Mouse (Mus musculus): ENCODE data around the gene Slc25a47. TPM values are rescaled to one million over a fixed set of nuclear protein-coding genes. Genes with fewer than 3 reads are reported as not detected.

The Slc25a47 gene
- not detected for polyA plus RNA-seq (2014; fragmentation: Illumina TruSeq; extraction: RNeasy Lipid Tissue Mini Kit (QIAGEN cat#74804); ENCODE audit: low read depth, low replicate concordance)

DNA sequence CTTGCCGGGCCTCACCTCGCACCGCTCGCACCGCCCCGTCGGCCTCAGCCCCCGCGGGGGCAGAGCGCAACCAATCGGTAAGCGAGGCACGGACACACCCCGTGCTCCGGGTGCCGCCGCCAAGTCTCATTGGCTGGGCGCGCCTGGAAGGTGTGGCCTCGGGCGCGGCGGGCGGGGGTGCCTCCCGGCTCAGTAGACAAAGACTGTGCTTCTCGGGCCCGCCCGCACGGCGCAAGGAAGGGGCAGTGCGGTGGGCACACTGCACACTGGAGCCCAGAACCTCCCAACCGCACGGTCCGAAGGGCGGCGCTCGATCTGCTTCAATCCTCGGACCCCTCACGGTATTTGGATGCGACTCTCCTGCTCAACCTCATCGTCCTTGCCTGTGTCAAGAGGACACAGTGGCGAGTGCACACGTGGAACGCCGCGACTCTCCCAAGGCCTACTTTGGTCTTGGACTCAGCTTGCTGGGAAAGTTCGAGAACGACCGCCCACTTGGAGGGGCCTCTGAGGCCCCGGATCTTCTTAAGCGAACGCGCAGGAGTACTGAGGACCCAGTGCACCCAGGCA, at the start of gene Slc25a47, which contains the start of gene Slc25a29:
TSS of gene Slc25a47 (plus strand) at position 207 of the 570 bp plus-strand sequence.
TSS of gene Slc25a29 (minus strand) at position 44 of the 570 bp plus-strand sequence.

DNA sequence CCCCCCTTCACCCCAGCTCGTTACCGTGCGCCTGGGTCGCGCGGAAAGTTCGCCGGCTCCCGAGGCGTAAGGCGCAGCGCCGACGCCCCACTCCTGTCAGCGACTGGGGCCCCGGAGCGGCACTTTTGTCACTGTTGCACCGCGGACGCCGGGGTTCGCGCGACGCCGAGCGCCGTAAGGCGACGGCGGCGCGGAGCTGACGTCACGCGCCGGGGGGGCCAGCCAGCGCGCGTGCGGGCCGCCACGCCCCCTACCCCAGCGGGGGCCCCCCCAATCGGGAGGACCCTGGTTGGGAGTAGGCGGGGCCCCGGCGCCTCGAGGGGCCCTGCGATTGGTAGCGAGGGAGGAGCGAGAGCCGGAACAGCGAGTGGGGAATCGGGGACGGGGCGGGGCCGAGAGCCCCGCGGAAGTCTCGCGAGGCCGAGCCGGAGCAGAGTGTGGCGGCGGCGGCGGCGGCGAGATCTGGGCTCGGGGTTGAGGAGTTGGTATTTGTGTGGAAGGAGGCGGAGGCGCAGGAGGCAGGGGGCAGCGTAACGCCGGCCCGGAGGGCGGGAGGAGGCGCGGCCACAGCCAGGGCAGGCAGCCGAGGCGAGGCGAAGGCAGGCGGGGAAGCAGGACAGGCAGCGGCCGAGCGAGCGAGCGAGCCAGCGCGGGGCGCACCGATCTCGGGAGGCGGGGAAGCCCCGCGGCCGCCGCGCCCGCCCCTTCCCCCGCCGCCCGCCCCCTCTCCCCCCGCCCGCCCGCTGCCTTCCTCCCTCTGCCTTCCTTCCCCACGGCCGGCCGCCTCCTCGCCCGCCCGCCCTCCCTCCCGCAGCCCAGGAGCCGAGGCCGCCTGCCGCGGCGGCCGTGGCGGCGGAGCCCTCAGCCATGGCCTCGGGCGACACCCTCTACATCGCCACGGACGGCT, 43.0 kb upstream of the Slc25a47 start, which contains the start of gene Yy1:
TSS of gene Yy1 (plus strand) at position 428 of the 907 bp plus-strand sequence.

DNA sequence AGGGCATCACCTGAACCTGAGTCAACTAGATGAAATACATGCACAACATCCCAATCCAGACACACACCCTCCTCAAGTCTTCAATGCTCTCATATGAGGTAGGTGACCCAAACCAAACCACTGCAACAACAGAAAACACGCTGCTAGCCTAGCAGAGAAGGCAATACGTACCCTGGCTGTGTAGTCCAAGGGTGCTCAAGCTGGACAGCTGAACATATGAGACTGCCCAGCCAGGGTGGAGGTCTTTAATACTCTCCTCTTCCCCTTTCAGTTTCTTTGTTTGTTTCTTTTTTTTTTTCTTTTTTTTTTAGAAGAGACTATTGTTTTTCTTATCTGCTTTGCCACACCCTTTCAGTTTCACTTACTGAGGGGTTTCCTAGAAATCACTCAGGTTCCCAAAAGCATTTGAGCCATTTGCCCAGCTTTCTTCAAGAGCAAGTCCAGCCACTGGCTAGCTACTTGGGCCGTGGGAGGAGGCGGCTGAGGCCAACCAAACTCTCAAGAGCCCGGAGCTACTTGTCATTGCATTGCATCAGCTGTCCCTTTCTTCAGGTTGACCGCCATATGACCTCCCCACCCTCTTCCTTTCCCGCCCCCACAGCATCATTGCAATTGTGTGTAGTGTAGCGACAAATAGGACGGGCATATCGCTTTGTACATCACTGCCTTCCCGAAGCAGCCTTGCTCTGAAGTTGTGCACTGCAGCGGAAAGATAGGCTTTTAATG, 57.3 kb downstream of the Slc25a47 start, which contains the start of gene Wdr25:
TSS of gene Wdr25 (plus strand) at position 643 of the 726 bp plus-strand sequence.

DNA sequence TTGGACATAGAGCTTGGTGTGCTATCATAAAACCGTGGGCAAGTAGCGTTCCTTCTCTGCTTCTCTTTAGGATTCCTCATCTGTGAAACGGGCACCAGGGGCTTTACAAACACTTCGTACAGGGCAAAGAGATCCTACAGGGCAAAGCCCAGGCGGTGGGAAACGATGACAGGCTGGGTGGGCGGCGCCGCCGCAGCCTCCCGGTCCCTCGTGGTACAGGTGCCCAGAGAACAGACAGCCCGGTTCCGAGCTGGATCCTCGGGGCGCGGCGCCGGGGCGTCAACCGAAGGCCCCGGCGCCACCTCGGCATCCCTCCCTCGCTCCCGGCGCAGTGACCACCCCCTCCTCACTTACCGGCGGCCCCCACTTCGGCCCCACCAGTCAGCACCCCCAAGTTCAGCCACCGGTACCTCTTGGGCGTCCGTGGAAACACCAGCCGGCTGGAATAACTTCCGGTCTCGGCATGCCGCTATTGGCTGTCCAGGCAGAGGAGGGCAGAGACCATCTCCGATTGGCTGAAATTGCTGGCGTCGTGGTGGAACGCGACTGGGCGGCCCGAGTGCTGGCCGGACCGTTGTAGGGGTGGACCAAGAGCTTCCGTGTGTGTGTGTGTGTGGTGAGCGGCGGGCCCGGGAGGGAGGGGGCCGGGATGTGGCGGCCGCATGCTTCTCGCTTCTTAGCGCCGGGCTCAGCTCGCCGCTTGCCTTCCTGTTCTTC, 58.0 kb downstream of the Slc25a47 start, which contains the start of gene Wars:
TSS of gene Wars (minus strand) at position 460 of the 717 bp plus-strand sequence.

Other genes with a start within 250 kb of the Slc25a47 start
- gene Degs2, start 133.7 kb upstream of the Slc25a47 start, polyA plus RNA-seq (2014; fragmentation: Illumina TruSeq; extraction: RNeasy Lipid Tissue Mini Kit (QIAGEN cat#74804); ENCODE audit: low read depth, low replicate concordance): 0.61 TPM
- 56.5 TPM for gene Yy1, start 43.1 kb upstream of the Slc25a47 start, polyA plus RNA-seq (2014; fragmentation: Illumina TruSeq; extraction: RNeasy Lipid Tissue Mini Kit (QIAGEN cat#74804); ENCODE audit: low read depth, low replicate concordance)
- not detected for gene Slc25a29, start 163 bp upstream of the Slc25a47 start, polyA plus RNA-seq (2014; fragmentation: Illumina TruSeq; extraction: RNeasy Lipid Tissue Mini Kit (QIAGEN cat#74804); ENCODE audit: low read depth, low replicate concordance)
- gene Wdr25, start 57.6 kb downstream of the Slc25a47 start, polyA plus RNA-seq (2014; fragmentation: Illumina TruSeq; extraction: RNeasy Lipid Tissue Mini Kit (QIAGEN cat#74804); ENCODE audit: low read depth, low replicate concordance): 0.20 TPM
- 10.3 TPM for gene Wars, start 58.1 kb downstream of the Slc25a47 start, polyA plus RNA-seq (2014; fragmentation: Illumina TruSeq; extraction: RNeasy Lipid Tissue Mini Kit (QIAGEN cat#74804); ENCODE audit: low read depth, low replicate concordance)
- gene Begain, start 232.2 kb downstream of the Slc25a47 start, polyA plus RNA-seq (2014; fragmentation: Illumina TruSeq; extraction: RNeasy Lipid Tissue Mini Kit (QIAGEN cat#74804); ENCODE audit: low read depth, low replicate concordance): not detected